Mouse (Mus musculus) myocyte (in vitro differentiated cells): ENCODE results near the gene Mvb12b.

Experiments used
- MAX ChIP-seq: IDR thresholded peaks from one replicate; pipeline ENCODE4 v1.6.1; 2011; ENCODE audit warnings: low read depth, mild to moderate bottlenecking, control low read depth
- POLR2A ChIP-seq: IDR thresholded peaks from one replicate; pipeline ENCODE4 v1.6.1; 2011; ENCODE audit warnings: low read depth, mild to moderate bottlenecking, control low read depth, moderate library complexity; ENCODE audit not compliant: insufficient read length
- POLR2AphosphoS2 ChIP-seq: IDR thresholded peaks from one replicate; pipeline ENCODE4 v1.6.1; 2011; ENCODE audit warnings: low read depth, control low read depth; ENCODE audit not compliant: insufficient read length
- USF1 ChIP-seq: IDR thresholded peaks from one replicate; pipeline ENCODE4 v1.6.1; 2011; ENCODE audit warnings: low read depth, mild to moderate bottlenecking, control low read depth, moderate library complexity

GRCm38 (mm10) chr2:33745724-33746123 is 142.0 kb downstream of the Mvb12b start:
- no peak for TF ChIP-seq POLR2A
- no peak for TF ChIP-seq POLR2AphosphoS2
- TF ChIP-seq USF1: no peak
- no peak for TF ChIP-seq MAX
